Mouse (Mus musculus): ENCODE data around the gene Pak2.

DNA sequence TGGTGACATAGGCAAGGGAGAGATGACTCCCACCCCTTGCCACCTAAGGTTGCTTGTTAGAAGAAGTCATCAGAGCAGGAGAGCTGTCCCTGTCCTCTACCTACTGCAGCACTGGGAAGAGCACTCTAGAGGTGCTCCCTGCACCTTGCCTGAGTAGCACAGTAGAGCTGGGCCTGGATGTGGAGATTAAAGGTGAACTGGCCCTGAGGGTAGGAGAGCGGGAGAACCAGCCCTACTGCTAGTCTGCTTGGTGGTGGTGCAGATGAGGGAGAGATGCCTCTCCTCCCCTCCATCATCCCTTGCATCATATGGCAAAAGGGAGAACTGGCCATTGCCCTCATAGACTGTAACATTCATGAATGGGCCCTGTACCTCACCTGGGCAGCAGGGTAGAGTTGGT, 12.2 kb downstream of the Pak2 start:
- TF ChIP-seq CTCF (IDR thresholded peaks at IDR 0.05; ENCODE audit: low read depth, low read length), result no peak
- no peak for TF ChIP-seq POLR2A (IDR thresholded peaks at IDR 0.05; ENCODE audit: insufficient read depth, low read length)
- TF ChIP-seq EP300 (IDR thresholded peaks at IDR 0.05; ENCODE audit: insufficient read depth, low read depth, low read length), result no peak
